Mouse (Mus musculus) heart, postnatal 0 days (tissue): Measurements from ENCODE around the gene Nfkb1. TPM values are rescaled to one million over a fixed set of nuclear protein-coding genes. Genes with fewer than 3 reads are reported as not detected.

ENCODE experiments used
- ATAC-seq: fragments of 200-750 bp; cut with Nextera tagmentation; 2 replicates; pipeline ENCODE4 v1.8.0; 2017; ENCODE audit warnings: low read depth, moderate number of reproducible peaks, moderate library complexity; ENCODE audit not compliant: insufficient read depth
- DNase-seq: peaks from one replicate; pipeline ENCODE4 v3.0.0-alpha.2; 2016; ENCODE audit warnings: low spot score
- H3K27ac ChIP-seq: fragments of 300-500 bp; sonication (generic); 2 replicates; pipeline ENCODE4 v1.5.1; 2014; ENCODE audit warnings: low read depth, mild to moderate bottlenecking
- H3K27me3 ChIP-seq: fragments of 300-500 bp; sonication (generic); 2 replicates; pipeline ENCODE4 v1.6.1; 2014; ENCODE audit warnings: low read length, mixed read lengths; ENCODE audit not compliant: control insufficient read depth, insufficient read depth
- H3K36me3 ChIP-seq: fragments of 300-500 bp; sonication (generic); replicated peaks from 2 replicates; pipeline ENCODE4 v1.6.1; 2014; ENCODE audit warnings: low read length, mixed read lengths; ENCODE audit not compliant: control insufficient read depth, insufficient read depth
- H3K4me1 ChIP-seq: fragments of 300-500 bp; sonication (generic); 2 replicates; pipeline ENCODE4 v1.6.1; 2014; ENCODE audit warnings: antibody characterized with exemption; ENCODE audit not compliant: control insufficient read depth, insufficient read depth
- H3K4me2 ChIP-seq: fragments of 300-500 bp; sonication (generic); 2 replicates; pipeline ENCODE4 v1.6.1; 2014; ENCODE audit warnings: low read depth, mild to moderate bottlenecking, low read length, moderate library complexity
- H3K4me3 ChIP-seq: fragments of 300-500 bp; sonication (generic); 2 replicates; pipeline ENCODE4 v1.5.1; 2014; ENCODE audit warnings: low read depth, low read length
- H3K9ac ChIP-seq: fragments of 300-500 bp; sonication (generic); replicated peaks from 2 replicates; pipeline ENCODE4 v1.6.1; 2014; ENCODE audit warnings: low read depth, low read length, mixed read lengths
- H3K9me3 ChIP-seq: fragments of 300-500 bp; sonication (generic); replicated peaks from 2 replicates; pipeline ENCODE4 v1.6.1; 2016; ENCODE audit warnings: low read length; ENCODE audit not compliant: control insufficient read depth
- CTCF ChIP-seq: IDR thresholded peaks from 2 replicates; pipeline ENCODE4 v1.5.1; 2016; ENCODE audit warnings: antibody characterized with exemption, control low read depth, low read depth
- EP300 ChIP-seq: IDR thresholded peaks from 2 replicates; pipeline ENCODE4 v1.6.1; 2016; ENCODE audit warnings: antibody characterized with exemption, low read depth
- WGBS: fragments of 180-500 bp; shearing (Covaris S2); extraction: QIAGEN DNeasy Blood & Tissue Kit; methylation state at CpG from one replicate; pipeline ENCODE4 v1.1.7; 2014; 5-methylcytosine and 5-hydroxymethylcytosine counted together
- polyA plus RNA-seq: library from polyadenylated mRNA; unstranded; fragments of >200 nt; fragmentation: Nextera tagmentation; extraction: Ambion mirVana; gene quantifications from 2 replicates; pipeline ENCODE4 v1.2.1, GENCODE M21; 2015
- total RNA-seq: library from RNA; depleted of rRNA; stranded (reverse); fragments of >200 nt; gene quantifications from 2 replicates; pipeline ENCODE4 v1.2.3, GENCODE M21; 2014; ENCODE audit warnings: low replicate concordance; rRNA removed

Gene Nfkb1
- total RNA-seq, result 51.7 and 61.7 TPM in 2 replicates
- polyA plus RNA-seq, result 11.9 and 12.5 TPM in 2 replicates

DNA sequence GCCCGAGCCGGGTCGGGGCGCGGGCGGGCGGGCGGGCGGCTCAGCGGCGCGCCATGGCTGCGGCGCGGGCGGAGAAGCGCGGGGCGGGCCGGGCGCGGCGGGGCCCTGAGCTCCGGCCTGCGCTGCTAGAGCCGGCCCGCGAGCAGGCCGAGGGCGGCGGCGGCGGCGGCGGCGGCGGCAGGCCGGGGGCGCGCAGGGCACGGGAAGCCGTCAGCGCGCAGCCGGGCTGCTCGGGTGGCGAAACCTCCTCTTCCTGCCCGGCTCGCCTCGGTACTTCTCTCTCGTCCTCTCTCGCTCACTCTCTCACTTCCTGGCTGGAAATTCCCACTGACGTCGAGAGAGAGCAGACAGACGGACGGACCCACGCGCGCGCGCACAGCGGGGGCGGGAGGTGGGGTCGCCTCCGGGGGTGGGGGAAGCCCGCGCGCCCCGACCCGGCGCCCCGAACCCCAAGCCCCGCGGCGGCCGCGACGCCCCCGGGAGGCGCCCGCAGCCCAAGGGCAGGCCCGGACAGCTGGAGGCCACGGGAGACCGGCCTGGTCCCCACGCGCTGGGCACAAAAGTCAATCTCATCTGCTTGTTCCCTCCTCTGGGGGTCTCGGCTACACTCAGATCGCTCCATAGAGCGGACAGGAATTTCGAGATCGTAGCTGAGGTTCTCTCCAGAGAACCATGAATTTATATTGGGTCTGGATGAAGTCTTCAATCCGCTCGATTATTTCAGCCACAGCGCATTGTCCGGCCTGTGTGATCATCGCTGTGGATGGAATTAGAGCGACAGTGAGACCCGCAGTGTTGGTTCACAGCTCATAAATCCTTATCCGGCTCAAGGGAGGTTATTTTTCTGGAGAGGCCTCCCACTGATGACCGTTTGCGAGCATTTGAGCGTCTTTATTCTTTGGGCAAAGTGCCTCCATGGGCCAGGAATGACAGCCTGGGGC, at the start of gene Nfkb1:
Nfkb1 (minus strand) TSS at position 357 of the 941 bp plus-strand sequence.
- DNase-seq, result peak; percentile 53
- peak; percentile 67 for ATAC-seq
- H3K27ac ChIP-seq, result peak within 1 kb of the TSS; percentile 97
- peak within 1 kb of the TSS; percentile 75 for H3K4me2 ChIP-seq
- peak within 1 kb of the TSS; percentile 98 for H3K9ac ChIP-seq
- TF ChIP-seq EP300 (no peak), CTCF (no peak)
- no peaks in the 10 kb centered on the region for H3K9me3 ChIP-seq
- peaks cover 40% of the 10 kb centered on the region for H3K4me1 ChIP-seq
- H3K36me3 ChIP-seq, result no peaks in the 10 kb centered on the region
- peak within 1 kb of the TSS; percentile 92 for H3K4me3 ChIP-seq
- 2% methylated on average over 53 of the region's 102 CpGs for WGBS
- H3K27me3 ChIP-seq, result no peaks in the 10 kb centered on the region

DNA sequence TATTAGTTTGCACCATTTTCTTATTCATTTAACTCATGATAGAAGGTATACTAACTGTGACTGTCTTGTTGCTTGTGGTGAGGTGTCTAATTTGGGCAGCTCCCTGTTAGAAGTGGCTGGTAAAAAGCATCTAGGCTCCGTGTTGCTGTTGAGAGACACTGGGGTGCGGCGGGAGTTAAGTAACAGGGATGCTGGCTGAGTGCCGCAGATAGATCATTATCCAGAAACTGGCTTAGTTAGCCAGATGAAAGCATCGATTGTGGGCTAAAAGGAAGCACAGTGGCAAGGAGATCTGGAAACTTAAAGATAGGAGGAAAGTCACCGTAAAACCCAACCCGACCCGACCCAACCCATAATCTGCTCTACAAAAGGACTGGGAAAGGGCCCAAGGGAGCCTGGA, 49.4 kb upstream of the Nfkb1 start:
- Histone ChIP-seq H3K4me1 (no peaks in the 10 kb centered on the region), H3K27me3 (no peaks in the 10 kb centered on the region), H3K36me3 (no peaks in the 10 kb centered on the region), H3K4me3 (no peak overlapping the region), H3K9ac (no peak overlapping the region), H3K4me2 (no peak overlapping the region), H3K27ac (no peak overlapping the region), H3K9me3 (no peaks in the 10 kb centered on the region)
- ATAC-seq (no peak), DNase-seq (no peak)
- 77% methylated on average over 8 of the region's 8 CpGs for WGBS
- TF ChIP-seq CTCF (no peak), EP300 (no peak)

DNA sequence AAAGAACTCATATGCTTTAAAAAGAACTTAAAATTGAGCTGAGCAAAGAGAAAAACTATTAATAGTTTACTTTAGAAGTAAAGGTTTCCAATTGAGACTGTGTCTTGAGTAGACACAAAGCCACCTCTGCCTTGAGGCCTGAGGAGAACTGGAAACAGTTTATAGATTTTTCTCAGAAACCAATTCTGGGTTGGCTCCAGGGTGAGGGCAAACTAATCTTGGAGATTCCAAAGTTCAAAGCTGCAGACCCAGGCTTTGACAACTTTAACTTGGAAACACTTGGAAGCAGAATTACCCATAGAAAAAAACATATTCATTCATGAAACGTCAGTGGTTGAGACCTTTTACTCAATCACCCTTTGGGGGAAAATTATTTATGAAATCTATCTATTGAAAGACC, 43.4 kb upstream of the Nfkb1 start:
- ATAC-seq, result no peak
- Histone ChIP-seq H3K36me3 (no peaks in the 10 kb centered on the region), H3K4me1 (no peaks in the 10 kb centered on the region), H3K9ac (no peak overlapping the region), H3K27me3 (no peaks in the 10 kb centered on the region), H3K4me3 (no peak overlapping the region), H3K27ac (no peak overlapping the region), H3K9me3 (no peaks in the 10 kb centered on the region), H3K4me2 (no peak overlapping the region)
- no peak for DNase-seq
- TF ChIP-seq CTCF (no peak), EP300 (no peak)
- WGBS, result 88% methylated on average over 1 of the region's 1 CpGs

DNA sequence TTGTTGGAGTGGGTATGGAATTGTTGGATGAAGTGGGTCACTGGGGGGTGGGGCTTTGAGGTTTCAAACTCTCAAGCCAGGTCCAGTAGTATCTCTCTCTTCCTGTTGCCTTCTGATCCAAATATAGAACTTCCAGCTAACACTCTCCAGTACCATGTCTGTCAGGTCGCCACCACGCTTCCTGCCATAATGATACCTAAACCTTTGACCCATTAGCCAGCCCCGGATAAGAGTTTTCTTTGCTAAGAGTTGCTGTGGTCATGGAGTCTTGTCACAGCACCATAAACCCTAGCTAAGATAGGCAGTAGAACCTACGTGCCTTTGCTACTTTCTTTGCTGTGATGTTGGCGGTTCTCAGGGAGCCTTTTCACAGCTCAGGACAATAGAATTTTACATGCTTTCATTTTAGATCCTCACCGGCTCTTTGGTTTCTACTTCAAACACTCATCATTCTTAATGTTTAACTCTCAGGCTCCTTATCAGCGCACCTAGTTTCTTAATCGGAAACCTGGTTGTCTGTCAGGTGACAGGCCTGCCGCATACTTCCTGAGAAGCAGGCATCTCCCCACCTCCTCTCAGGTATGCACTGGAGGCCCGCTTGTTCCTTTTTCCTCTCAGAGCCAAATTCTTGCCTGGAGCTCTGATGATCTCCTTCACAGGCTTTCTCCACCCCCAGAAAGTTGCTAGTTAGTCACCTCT, 41.5 kb upstream of the Nfkb1 start:
- Histone ChIP-seq H3K27ac (no peak overlapping the region), H3K9me3 (no peaks in the 10 kb centered on the region), H3K4me1 (no peaks in the 10 kb centered on the region), H3K4me2 (no peak overlapping the region), H3K36me3 (no peaks in the 10 kb centered on the region), H3K27me3 (no peaks in the 10 kb centered on the region), H3K4me3 (no peak overlapping the region), H3K9ac (no peak overlapping the region)
- no peak for ATAC-seq
- DNase-seq, result no peak
- 77% methylated on average over 10 of the region's 10 CpGs for WGBS
- no peak for TF ChIP-seq CTCF
- no peak for TF ChIP-seq EP300

DNA sequence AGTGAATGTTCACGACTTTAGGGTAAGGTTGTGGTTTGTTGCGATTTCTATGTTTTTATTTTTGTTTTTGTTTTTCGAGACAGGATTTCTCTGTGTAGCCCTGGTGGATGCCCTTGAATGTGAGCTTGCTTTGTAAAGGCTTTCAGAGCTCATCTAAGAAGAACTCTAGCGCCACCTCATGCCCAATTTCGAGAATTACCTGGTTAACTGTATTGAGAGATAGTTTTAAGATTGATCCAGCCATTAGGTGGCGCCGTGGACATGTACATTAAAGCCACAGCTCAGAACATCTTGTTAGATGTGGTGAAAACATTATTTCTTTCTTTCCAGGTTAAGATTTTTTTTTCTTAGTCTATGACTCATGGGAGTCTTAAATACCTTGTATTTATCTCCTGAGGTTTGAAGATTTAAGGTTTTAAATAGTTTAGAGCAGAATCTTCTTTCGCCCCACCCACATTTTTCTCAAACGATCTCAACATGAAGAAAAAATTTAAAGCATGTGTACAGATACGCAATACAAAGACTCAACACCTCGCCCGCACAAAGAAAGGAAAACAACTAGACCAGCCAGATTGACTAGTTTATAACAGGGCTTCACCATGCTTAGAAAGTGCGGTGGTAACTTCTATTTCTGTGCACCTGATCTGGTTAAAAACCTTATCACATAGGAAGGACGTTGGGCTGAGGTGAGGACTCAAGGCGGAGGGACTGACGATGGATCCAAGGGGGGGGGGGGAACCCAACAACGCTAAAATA, 40.1 kb upstream of the Nfkb1 start:
- H3K4me1 ChIP-seq, result no peaks in the 10 kb centered on the region
- TF ChIP-seq CTCF (peak; percentile 98), EP300 (no peak)
- DNase-seq (peak; percentile 96), ATAC-seq (peak; percentile 85)
- H3K4me2 ChIP-seq, result peak overlapping the region; percentile 49
- H3K4me3 ChIP-seq, result peak overlapping the region; percentile 11; the same call in 1 of the 2 replicates
- no peaks in the 10 kb centered on the region for H3K27me3 ChIP-seq
- H3K9me3 ChIP-seq, result no peaks in the 10 kb centered on the region
- H3K27ac ChIP-seq, result no peak overlapping the region
- H3K9ac ChIP-seq, result no peak overlapping the region
- H3K36me3 ChIP-seq, result no peaks in the 10 kb centered on the region
- 8% methylated on average over 17 of the region's 17 CpGs for WGBS
